Mouse (Mus musculus) heart, postnatal 0 days (tissue): ENCODE measurements around the gene Cdkn2d.

Experiments used
- CTCF ChIP-seq: IDR thresholded peaks from 2 replicates; pipeline ENCODE4 v1.5.1; 2016; ENCODE audit warnings: antibody characterized with exemption, control low read depth, low read depth
- EP300 ChIP-seq: IDR thresholded peaks from 2 replicates; pipeline ENCODE4 v1.6.1; 2016; ENCODE audit warnings: antibody characterized with exemption, low read depth

- no peak for TF ChIP-seq CTCF
- no peak for TF ChIP-seq EP300
These were observed 47.3 kb downstream of the Cdkn2d start for GRCm38 (mm10) chr9:21243826-21244427.
